Mouse (Mus musculus): ENCODE results near the gene Pmp22.

Pmp22 gene

GRCm38 (mm10) chr11:63127513-63127912 is 1.3 kb upstream of the Pmp22 start:
- DNase-seq (ENCODE audit: low spot score in 2 of 2): no peak

DNA sequence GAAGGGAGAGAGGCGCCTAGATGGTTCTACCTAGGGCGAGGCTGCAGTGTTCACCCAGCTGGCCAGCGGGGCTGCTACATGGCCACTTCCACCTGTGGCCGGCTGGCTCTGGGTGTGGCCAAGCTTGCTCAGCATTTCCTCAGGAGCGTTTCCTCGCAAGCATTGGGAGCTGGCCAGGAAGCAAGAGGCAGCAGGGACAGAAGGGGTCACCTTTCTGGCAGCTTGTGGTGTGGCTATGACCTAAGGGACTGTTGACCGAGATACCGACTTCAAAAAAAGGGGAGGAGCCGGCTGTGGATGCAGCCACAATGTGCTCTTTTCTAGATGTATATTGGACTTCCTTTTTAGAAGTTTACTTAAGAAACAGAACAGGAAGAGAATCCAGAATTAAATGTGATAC is 593 bp downstream of the Pmp22 start:
- no peak for DNase-seq (ENCODE audit: low spot score in 2 of 2)

DNA sequence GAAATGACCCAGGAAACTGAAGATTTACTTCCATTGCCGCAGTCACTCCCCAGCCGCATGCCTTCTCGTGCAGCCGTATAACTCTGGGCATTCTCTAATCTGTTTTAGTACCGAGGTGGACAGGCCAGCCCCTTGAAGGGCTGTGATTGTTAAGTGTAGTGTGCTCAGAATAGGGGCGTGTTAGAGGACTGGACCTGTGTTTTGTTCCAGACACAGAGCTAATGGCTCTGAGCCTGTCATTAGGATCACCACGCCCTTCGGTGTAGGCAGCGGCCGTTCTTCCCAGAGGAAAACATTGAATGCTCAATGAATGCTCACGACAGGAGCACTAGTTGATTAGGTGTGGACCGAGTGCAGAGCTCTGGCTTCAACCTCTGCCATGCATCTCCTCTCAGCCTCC is 1.1 kb downstream of the Pmp22 start:
- no peak for DNase-seq (ENCODE audit: low spot score in 2 of 2)

DNA sequence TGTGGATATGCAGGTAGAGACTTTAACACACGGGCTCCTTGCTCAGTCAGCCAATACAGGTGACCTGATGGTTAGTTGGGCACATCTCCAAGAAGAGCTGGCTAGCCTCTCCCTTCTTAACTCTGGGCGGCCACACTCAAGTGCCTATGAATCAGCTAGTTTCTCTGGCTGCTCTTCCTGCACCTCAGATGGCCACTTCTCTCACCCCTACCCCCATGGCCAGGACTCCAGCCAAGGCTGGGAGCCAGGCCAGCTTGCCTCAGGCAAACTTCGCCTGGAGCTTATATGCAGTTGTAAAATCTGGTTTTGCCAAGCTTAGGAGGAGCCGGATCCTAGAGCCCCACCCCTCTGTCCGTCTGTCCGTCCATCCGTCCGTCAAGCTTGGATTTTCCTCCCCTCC is 1.7 kb downstream of the Pmp22 start:
- no peak for DNase-seq (ENCODE audit: low spot score in 2 of 2)

GRCm38 (mm10) chr11:63131001-63131692 is 2.4 kb downstream of the Pmp22 start:
- no peak for DNase-seq (ENCODE audit: low spot score in 2 of 2)

DNA sequence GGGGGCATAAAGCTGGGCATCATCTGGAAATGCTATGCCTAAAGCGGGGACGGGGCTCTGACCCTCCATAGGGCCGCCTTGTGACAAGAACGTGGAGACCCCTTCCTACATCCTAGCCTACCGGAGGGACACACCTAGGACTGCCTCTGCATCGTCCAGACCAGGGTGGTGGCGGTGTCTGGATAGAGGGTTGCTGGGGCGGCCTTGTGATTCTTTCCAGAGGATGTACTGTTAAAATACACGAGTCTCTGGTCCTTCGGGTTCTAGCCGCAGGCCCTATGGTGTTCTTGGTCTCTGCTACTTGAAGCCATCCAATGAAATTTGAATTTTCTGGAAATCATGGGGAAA is 2.9 kb downstream of the Pmp22 start:
- DNase-seq (ENCODE audit: low spot score in 2 of 2): no peak

DNA sequence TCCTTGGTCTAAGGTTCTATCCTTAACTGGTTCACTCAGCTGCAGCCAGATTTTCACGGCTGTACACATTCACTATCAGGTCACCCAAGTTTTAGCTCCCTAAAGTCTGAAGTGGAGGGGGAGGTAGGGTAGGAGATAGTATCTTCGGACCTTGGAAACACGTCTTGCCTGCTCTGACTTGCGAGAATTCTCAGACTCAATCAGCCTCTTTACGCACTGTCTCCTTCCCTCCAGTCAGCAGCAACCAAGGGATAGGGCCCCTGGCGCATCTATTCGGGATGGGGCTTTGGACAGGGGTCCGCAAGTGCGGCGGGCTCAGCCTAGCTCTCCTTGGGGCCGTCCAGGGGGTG is 3.3 kb downstream of the Pmp22 start:
- DNase-seq (ENCODE audit: low spot score in 2 of 2): no peak

DNA sequence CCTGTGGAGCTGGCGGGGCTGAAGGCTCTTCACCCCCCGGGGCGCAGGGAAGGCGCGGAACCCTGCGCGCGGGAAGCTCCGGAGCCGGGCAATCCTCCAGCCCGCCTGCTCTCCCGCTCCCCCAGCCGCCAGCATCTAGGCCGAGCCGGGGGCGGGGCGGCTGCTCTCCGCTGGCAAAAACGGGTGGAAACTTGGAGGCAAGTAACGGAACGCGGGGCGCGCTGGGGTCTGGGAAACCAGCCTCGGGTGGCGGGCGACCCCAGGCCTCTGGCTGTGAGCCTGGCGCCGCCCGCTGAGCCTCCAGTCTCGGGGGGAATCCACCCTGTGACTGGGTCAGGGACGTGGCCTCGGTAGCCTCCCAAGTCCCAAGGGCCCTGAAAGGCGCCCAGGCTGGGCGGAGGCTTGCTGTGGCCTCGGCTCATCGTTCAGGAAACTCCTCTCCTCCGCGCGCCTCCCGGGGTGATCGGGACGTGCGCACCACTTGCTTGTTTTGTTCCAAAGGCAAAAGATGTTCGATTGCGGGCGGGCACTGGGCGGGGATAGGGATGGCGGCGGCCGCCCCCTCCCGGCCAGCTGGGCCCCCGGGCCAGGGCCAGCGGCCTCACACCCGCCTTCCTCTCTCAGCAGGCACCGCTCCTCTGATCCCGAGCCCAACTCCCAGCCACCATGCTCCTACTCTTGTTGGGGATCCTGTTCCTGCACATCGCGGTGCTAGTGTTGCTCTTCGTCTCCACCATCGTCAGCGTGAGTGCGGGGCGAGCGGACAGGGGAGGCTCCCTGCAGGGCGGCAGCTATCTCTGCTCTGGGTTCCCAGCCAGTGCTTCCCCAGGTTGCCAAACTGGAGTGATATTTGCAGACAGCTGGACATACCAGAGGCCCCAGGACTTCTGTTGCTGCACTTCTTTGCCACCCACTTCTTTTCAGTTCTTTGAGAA is 4.0 kb downstream of the Pmp22 start:
- DNase-seq (ENCODE audit: low spot score in 2 of 2): no peak

- no peak for DNase-seq (ENCODE audit: low spot score in 2 of 2)
Measured at GRCm38 (mm10) chr11:63134021-63134420, 5.2 kb downstream of the Pmp22 start.

DNA sequence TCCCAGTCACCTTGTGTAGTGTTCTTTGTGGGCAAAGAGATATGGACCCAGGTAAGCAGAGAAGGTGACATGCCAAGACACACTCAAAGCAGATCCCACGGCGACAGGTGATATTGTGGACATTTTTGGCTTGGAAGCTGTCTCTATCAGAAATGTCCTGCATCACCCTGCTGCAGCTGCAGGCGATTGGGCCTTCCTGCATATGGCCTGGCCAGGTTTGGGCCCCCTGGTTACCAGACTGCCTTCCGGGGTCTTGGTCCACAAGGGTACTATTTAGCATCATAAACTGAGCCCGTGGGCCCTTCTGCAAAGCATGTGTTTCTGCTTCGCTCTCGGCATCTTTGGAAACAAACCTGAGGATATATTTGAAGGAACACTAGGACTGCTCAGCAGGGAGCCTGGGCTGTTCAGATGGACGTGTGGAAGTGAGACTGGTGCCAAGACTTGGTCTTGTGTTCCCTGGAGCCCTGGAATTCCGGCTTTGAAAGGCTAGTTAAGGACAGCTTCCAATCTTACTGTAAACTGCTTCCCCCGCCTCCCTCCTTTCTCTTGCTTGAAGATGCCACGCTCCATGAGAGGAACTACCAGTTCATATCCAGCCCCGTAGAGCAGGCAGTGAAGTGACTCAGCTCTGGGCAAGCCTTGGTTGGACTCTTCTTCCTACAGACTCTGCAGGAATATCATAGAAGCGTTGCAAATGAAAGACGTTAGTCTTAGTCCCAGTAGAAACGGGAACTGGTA is 6.1 kb downstream of the Pmp22 start:
- DNase-seq (ENCODE audit: low spot score in 2 of 2): no peak

GRCm38 (mm10) chr11:63135622-63136021 is 6.8 kb downstream of the Pmp22 start:
- peak; percentile 39 to 78 for DNase-seq (ENCODE audit: low spot score in 2 of 2)

- no peak for DNase-seq (ENCODE audit: low spot score in 2 of 2)
Measured at GRCm38 (mm10) chr11:63136205-63136604, 7.4 kb downstream of the Pmp22 start.

DNA sequence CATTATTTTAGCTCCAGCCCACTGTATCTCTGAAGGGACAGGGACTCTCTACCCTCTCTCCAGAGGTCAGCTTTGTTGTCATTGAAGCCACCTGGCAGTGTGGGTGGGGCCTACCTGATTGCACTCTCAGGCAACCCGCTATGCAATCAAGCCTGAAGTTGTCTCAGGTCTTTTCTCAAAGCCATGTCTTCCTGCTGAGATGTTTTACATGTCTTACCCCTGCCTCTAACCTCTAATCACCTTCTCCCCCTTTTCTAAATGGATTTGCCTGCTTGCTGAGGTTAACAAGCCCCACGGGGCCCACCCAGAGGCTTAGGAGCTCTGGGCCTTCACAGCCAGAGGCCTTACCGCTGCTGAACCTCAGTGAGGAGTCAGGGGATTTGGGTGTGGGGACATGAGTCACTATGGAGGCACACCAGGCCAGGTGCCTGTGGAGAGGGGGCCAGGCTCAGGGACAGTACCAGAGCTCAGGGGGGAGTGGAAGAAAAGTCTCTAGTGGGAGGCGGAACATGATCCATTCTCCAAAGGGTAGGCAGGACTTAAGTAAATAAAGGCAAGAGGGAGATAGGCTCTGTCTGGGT is 8.1 kb downstream of the Pmp22 start:
- DNase-seq (ENCODE audit: low spot score in 2 of 2): no peak

- no peak for DNase-seq (ENCODE audit: low spot score in 2 of 2)
Measured at GRCm38 (mm10) chr11:63138739-63139138, 10.0 kb downstream of the Pmp22 start.

DNA sequence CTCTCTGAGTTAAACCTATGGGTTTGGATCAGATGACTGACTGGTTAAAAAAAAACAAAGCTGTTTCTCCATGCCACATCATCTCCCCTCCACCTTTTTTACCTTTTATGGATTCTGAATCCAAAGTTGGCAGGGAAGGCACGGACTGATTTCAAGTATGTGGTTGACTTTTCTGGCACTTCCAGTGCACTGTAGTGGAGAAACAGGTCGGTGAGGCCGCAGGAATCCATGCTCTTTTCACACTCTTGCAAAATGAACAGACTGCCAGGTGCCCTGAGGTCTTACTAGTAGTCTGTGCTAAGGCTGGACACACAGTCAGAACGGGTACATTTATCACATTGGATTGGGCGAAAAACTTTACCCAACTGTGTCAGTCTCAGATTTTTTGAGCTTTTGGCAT is 13.5 kb downstream of the Pmp22 start:
- DNase-seq (ENCODE audit: low spot score in 2 of 2): no peak

DNA sequence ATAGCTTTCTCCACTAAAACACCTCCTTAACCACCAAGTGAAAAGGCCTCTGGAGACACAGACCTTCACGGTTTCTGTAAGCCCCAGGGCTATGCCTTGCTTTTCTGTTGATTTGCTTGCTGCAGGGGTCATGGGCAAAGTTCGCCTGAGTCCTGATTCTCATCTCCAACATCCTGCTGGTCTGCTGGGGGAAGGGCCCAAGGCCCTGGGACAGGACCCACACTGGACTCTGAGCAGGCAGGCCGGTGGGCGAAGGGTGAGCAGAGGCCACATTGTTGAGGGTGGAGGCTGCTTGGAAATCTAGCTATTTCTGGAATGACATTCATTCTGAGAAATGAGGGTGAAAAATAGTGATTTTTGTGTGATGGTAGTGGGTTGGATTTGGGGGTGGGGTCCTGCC is 14.0 kb downstream of the Pmp22 start:
- no peak for DNase-seq (ENCODE audit: low spot score in 2 of 2)

DNA sequence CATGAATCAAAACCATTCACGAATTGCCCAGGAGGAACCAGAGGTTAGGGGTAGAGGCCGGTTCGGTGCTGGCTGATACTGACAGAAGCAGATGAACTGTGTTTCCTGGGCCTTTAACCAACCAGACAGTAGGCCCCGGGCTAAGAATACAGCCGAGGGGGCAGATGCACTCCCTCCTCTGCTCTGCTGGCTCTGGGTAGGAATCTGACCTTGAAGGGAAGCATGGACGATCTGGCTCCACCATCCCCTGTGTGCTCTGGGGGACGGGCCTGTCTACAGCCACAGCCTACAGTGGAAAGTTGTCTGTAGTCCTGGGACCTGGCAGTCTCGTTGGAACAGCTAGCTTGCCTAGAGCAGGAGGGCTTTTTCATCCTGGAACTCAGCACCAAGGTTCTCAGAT is 14.7 kb downstream of the Pmp22 start:
- DNase-seq (ENCODE audit: low spot score in 2 of 2): no peak

DNA sequence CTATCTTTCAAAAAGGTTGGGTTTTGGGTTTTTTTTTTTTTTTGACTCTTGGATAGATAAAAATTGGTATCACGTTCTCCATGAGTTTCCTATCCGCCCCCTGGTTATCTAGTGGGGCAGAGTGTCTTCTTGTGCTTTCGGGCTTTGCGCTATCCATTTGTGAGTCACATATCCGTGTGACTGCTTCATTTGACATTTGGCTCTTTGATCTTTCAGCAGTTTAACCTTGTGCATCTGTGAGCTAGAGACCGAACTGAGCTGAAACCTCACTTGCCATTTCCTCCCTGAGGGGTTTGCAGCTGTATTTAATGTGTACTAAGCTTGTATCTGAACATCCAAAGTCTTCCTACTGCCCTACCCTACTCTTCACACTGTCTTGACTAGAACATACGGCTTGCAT is 17.8 kb downstream of the Pmp22 start:
- peak; percentile 10 to 11 for DNase-seq (ENCODE audit: low spot score in 2 of 2)

GRCm38 (mm10) chr11:63148276-63148675 is 19.5 kb downstream of the Pmp22 start:
- no peak for DNase-seq (ENCODE audit: low spot score in 2 of 2)

GRCm38 (mm10) chr11:63151857-63152256 is 23.1 kb downstream of the Pmp22 start:
- DNase-seq (ENCODE audit: low spot score in 2 of 2): no peak

DNA sequence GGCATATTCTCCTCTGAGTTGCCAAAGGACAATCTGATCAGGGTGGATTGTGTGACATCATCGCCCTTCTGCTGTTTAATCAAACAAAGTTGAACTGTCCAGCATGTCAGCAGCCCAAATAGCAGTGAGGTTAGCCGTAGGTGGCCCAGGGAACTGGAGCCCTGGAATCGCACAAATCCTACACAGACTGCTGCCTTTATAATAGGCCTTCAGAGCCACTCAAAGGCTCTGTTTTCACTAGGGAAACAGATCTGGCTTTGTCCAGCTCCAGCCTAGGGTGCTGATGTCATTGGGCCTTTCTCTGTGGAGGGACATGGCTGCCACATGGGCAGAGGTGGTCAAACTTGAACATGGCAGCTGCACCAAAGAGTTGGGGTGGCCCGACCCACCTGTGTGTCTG is 28.3 kb downstream of the Pmp22 start:
- DNase-seq (ENCODE audit: low spot score in 2 of 2): no peak

DNA sequence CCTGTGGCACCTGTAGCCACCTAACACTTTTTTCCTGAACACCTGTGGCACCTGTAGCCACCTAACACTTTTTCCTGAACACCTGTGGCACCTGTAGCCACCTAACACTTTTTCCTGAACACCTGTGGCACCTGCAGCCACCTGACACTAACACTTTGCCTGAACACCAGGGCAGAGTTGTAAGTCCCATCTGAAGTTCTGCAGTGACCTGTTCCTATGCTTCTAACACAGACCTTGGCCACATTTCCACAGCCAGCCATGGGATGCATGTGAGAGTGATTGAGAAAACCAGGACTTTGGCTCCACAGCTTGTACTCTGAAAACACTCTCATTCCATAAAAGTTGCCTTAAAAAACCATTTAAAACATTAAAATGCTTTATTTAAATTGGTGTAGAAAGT is 32.1 kb downstream of the Pmp22 start:
- no peak for DNase-seq (ENCODE audit: low spot score in 2 of 2)

Measured in thymus, postnatal 10 days (tissue).